Mouse (Mus musculus) cerebellum, adult 2 months (tissue): Measurements from ENCODE around the gene Foxn1.

Experiments used
- CTCF ChIP-seq: fragments of 200-500 bp; IDR thresholded peaks from 2 replicates; pipeline ENCODE4 v1.5.1; 2011; ENCODE audit warnings: low read depth, mild to moderate bottlenecking, control low read depth, low read length, moderate library complexity, borderline replicate concordance; ENCODE audit not compliant: insufficient read depth
- POLR2A ChIP-seq: fragments of 200-500 bp; IDR thresholded peaks from 2 replicates; pipeline ENCODE4 v1.6.1; 2011; ENCODE audit warnings: low read length, control low read depth, borderline replicate concordance; ENCODE audit not compliant: insufficient read depth

- TF ChIP-seq CTCF: no peak
- TF ChIP-seq POLR2A: no peak
These were observed 59.1 kb downstream of the Foxn1 start for GRCm38 (mm10) chr11:78327215-78327614.
